Mouse (Mus musculus) MEL (cell line): ENCODE data around the gene Klhdc4.

ENCODE experiments used
- CTCF ChIP-seq, 3 experiments: IDR thresholded peaks in 2 of 3; conservative IDR thresholded peaks in 1 of 3; 2 replicates each; pipeline ENCODE4 v1.5.1; 2011 to 2012; ENCODE audit warnings: low read length in 3 of 3, low read depth in 2 of 3, mild to moderate bottlenecking in 2 of 3, improper control_type of control experiment in 1 of 3, inconsistent platforms in 1 of 3, mixed read lengths in 1 of 3, moderate library complexity in 1 of 3; ENCODE audit not compliant: control insufficient read depth in 1 of 3, insufficient read depth in 1 of 3, poor library complexity in 1 of 3, severe bottlenecking in 1 of 3
- HCFC1 ChIP-seq: IDR thresholded peaks from 2 replicates; pipeline ENCODE4 v1.6.1; 2012; ENCODE audit warnings: low read depth, mild to moderate bottlenecking, inconsistent platforms, low read length, improper control_type of control experiment, moderate library complexity
- MAZ ChIP-seq: IDR thresholded peaks from 2 replicates; pipeline ENCODE4 v1.6.1; 2012; ENCODE audit warnings: low read depth, mild to moderate bottlenecking, inconsistent platforms, low read length, improper control_type of control experiment
- RCOR1 ChIP-seq: IDR thresholded peaks from 2 replicates; pipeline ENCODE4 v1.6.1; 2012; ENCODE audit warnings: low read depth, mild to moderate bottlenecking, inconsistent platforms, low read length, improper control_type of control experiment

- TF ChIP-seq HCFC1 (no peak), MAZ (no peak), CTCF (IDR thresholded peaks at IDR 0.05 in 2 of 3, conservative IDR thresholded peaks at IDR 0.05 in 1 of 3; ENCODE audit: control insufficient read depth in 1 of 3, insufficient read depth in 1 of 3, low read depth in 2 of 3, low read length in 3 of 3, poor library complexity in 1 of 3, severe bottlenecking in 1 of 3) (no peak), RCOR1 (no peak)
Measured at GRCm38 (mm10) chr8:121861806-121862548, 32.6 kb upstream of the Klhdc4 start.
